Mouse (Mus musculus) neural tube, embryonic 15.5 days (tissue): ENCODE measurements around the gene Eno2. TPM values are rescaled to one million over a fixed set of nuclear protein-coding genes. Genes with fewer than 3 reads are reported as not detected.

Experiments
- ATAC-seq: fragments of 200-750 bp; cut with Nextera tagmentation; 2 replicates; pipeline ENCODE4 v1.8.0; 2017; ENCODE audit warnings: mild to moderate bottlenecking, moderate TSS enrichment, moderate library complexity; ENCODE audit not compliant: low FRiP score
- H3K27ac ChIP-seq: fragments of 300-500 bp; sonication (generic); replicated peaks from 2 replicates; pipeline ENCODE4 v1.5.1; 2015; ENCODE audit warnings: mild to moderate bottlenecking, inconsistent platforms
- H3K27me3 ChIP-seq: fragments of 300-500 bp; sonication (generic); replicated peaks from 2 replicates; pipeline ENCODE4 v1.6.1; 2015; ENCODE audit warnings: inconsistent platforms
- H3K36me3 ChIP-seq: fragments of 300-500 bp; sonication (generic); 2 replicates; pipeline ENCODE4 v1.6.1; 2015; ENCODE audit warnings: inconsistent platforms
- H3K4me1 ChIP-seq: fragments of 300-500 bp; sonication (generic); 2 replicates; pipeline ENCODE4 v1.6.1; 2015; ENCODE audit warnings: inconsistent platforms
- H3K4me2 ChIP-seq: fragments of 300-500 bp; sonication (generic); 2 replicates; pipeline ENCODE4 v1.6.1; 2015; ENCODE audit warnings: inconsistent platforms, mild to moderate bottlenecking, moderate library complexity
- H3K4me3 ChIP-seq: fragments of 300-500 bp; sonication (generic); replicated peaks from 2 replicates; pipeline ENCODE4 v1.5.1; 2015; ENCODE audit warnings: mild to moderate bottlenecking, inconsistent platforms
- H3K9ac ChIP-seq: fragments of 300-500 bp; sonication (generic); replicated peaks from 2 replicates; pipeline ENCODE4 v1.6.1; 2015; ENCODE audit warnings: mild to moderate bottlenecking, inconsistent platforms
- H3K9me3 ChIP-seq: fragments of 300-500 bp; sonication (generic); replicated peaks from 2 replicates; pipeline ENCODE4 v1.6.1; 2016; ENCODE audit warnings: inconsistent platforms
- WGBS: fragments of 180-500 bp; shearing (Covaris S2); methylation state at CpG from one replicate; pipeline ENCODE4 v1.1.7; 2015; ENCODE audit warnings: mixed read lengths; 5-methylcytosine and 5-hydroxymethylcytosine counted together
- polyA plus RNA-seq: library from polyadenylated mRNA; unstranded; fragments of >200 nt; fragmentation: Nextera tagmentation; extraction: Ambion mirVana; gene quantifications from 2 replicates; pipeline ENCODE4 v1.2.1, GENCODE M21; 2015

Eno2 gene
- polyA plus RNA-seq, 1 experiment from 2014 or later, result 226 TPM

DNA sequence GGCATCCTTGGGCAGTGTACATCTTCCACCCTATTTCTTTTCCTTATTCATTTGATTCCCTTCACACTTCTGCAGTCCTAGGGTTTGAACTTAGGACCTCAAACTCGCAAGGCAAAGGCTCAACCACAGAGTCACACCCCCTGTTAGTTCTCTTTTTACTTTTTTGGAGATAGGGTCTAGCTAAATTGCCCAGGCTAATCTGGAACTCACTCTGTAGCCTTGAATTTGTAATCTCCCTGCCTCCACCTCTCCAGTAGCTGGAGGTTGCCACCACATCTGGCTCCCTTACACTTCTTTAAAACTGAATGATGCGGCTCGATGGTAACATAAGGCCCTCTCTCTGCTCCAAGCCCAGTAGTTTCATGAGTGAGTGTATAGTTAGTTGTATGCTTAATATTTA is 35.1 kb downstream of the Eno2 start:
- H3K9me3 ChIP-seq, result no peaks in the 10 kb centered on the region
- no peak overlapping the region for H3K4me2 ChIP-seq
- H3K36me3 ChIP-seq, result no peaks in the 10 kb centered on the region
- 95% methylated on average over 3 of the region's 3 CpGs for WGBS
- H3K4me1 ChIP-seq, result peaks cover 10% of the 10 kb centered on the region
- no peak overlapping the region for H3K4me3 ChIP-seq
- H3K27ac ChIP-seq, result no peak overlapping the region
- no peak overlapping the region for H3K9ac ChIP-seq
- no peaks in the 10 kb centered on the region for H3K27me3 ChIP-seq
- no peak for ATAC-seq

DNA sequence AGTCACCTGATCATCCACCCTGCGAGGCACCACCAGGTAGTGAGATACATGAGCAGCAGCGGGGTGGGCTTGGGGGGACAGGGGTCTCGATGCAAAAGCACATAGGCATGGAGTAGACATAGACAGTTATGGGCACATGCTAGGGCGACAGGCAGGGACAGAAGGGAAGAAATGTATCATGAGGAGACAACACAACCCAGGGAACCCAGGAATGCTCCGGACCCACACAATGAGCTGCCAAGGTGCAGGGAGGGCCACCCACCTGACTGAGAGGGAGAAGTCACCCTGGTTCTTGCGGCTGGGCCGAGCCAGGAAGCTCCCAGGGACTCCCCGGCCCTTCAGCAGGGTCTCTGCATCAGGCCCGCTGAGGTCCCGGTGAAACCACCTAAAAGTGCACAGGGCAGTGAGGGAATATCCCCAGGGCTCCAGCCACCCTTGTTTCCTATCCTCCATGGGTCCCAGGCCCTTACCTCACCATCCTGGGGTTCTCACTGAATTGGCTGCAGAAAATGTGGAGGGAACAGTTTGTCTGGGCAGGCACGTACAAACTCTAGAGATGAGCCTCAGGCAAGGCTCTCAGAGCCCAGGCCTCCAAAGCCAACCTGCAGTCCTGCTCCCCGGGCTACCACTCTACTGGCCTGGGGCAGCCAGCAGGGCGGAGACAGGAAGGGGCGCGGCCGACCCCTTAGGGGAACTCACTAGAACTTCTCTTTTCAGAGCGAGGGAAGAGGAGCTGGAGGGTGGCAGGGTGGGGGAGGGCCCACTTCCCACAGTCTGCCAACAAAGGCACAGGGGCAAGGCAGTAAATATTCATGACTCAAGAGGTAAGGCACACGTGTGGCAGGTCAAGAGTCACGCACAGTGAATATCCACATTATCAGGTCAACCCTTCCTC is 36.8 kb downstream of the Eno2 start:
- H3K36me3 ChIP-seq, result no peaks in the 10 kb centered on the region
- 47% methylated on average over 19 of the region's 19 CpGs for WGBS
- no peak overlapping the region for H3K4me3 ChIP-seq
- ATAC-seq, result no peak
- H3K27ac ChIP-seq, result no peak overlapping the region
- no peak overlapping the region for H3K9ac ChIP-seq
- no peaks in the 10 kb centered on the region for H3K9me3 ChIP-seq
- no peaks in the 10 kb centered on the region for H3K4me1 ChIP-seq
- H3K4me2 ChIP-seq, result no peak overlapping the region
- no peaks in the 10 kb centered on the region for H3K27me3 ChIP-seq

DNA sequence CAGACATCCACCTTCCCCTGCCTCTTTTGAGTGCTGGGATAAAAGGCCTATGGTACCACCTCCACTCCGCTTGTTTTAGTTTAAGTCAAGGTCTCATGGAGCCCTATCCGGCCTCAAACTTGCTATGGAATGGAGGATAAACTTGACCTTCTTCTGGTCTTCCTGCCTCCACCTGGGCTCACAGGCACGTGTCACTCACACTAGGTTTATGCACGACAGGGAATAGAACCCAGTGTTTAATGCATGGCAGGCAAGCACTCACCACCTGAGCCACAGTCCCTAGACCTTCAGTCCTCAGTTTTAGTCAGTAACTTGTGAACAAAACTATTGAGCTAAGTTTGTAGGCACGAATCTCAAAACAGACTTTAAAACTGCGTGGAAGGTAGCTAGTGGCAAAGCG is 38.4 kb downstream of the Eno2 start:
- H3K27ac ChIP-seq, result no peak overlapping the region
- H3K4me2 ChIP-seq, result no peak overlapping the region
- H3K27me3 ChIP-seq, result no peaks in the 10 kb centered on the region
- no peak for ATAC-seq
- H3K9ac ChIP-seq, result no peak overlapping the region
- H3K36me3 ChIP-seq, result no peaks in the 10 kb centered on the region
- no peak overlapping the region for H3K4me3 ChIP-seq
- no peaks in the 10 kb centered on the region for H3K4me1 ChIP-seq
- no peaks in the 10 kb centered on the region for H3K9me3 ChIP-seq
- 88% methylated on average over 7 of the region's 7 CpGs for WGBS

DNA sequence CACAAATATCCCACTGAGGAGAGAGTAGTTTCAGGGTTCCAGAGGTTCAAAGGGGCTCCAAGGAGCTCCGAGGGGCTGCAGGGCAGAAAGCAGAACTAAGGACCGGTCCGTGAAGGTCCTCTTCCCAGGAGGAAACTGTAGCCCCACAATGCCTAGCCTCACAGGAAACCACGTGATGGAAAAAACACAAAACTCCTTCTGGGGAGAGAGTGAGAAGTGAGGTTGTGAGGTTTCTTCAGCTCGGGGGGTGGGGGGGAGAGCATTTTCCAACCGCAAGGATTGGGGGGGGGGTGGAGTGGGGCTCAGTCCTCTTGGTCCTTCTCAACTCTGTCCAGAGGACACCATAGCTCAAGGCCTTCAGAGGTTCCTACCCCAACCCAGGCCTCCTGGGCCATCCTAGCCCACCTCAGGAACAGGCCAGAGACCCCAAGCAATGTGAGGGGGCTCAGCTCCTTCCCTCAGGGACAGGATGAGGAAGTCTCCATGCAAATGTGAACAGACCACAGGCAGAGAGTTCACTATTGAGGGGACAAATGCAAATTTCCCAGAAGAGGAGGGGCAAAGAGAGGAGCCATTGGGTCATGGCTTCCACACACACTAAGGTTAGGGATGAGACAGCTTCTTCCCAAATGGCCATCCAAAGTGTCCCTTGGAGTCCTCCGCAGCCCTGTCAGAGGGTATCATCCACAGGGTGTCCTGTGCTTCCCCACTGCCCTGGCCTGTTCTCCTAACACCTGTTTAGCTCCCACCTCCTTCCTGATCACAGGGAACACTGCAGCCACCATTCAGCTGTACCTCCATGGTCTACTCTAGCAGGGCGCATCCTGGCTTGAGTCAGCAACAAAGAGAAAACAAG is 39.4 kb downstream of the Eno2 start:
- Histone ChIP-seq H3K27ac (no peak overlapping the region), H3K9me3 (no peaks in the 10 kb centered on the region), H3K4me1 (no peaks in the 10 kb centered on the region), H3K4me2 (no peak overlapping the region), H3K4me3 (no peak overlapping the region), H3K27me3 (no peaks in the 10 kb centered on the region), H3K36me3 (no peaks in the 10 kb centered on the region), H3K9ac (no peak overlapping the region)
- ATAC-seq, result no peak
- WGBS, result 87% methylated on average over 8 of the region's 8 CpGs

DNA sequence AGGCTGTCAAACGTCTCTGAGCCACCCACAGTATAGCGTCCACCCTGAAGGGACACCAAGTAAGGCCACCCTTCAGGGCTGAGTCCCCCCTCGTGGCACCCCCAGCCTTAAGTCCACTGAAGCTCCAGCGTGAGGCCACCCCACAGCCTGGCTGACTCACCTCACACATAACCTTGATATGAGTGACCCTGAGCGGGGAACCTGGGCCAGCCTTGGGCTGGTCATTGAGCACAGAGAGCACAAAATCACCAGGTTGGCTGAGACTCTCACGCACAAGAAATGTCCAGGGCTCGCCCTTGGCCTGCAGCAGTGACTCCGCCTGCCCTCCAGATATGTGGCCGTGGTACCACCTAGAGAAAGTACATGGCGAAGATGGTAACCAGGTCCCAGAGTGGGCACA is 40.9 kb downstream of the Eno2 start:
- no peak for ATAC-seq
- Histone ChIP-seq H3K27ac (no peak overlapping the region), H3K4me3 (no peak overlapping the region), H3K4me1 (no peaks in the 10 kb centered on the region), H3K9ac (no peak overlapping the region), H3K27me3 (no peaks in the 10 kb centered on the region), H3K9me3 (no peaks in the 10 kb centered on the region), H3K36me3 (no peaks in the 10 kb centered on the region), H3K4me2 (no peak overlapping the region)
- 89% methylated on average over 10 of the region's 10 CpGs for WGBS

DNA sequence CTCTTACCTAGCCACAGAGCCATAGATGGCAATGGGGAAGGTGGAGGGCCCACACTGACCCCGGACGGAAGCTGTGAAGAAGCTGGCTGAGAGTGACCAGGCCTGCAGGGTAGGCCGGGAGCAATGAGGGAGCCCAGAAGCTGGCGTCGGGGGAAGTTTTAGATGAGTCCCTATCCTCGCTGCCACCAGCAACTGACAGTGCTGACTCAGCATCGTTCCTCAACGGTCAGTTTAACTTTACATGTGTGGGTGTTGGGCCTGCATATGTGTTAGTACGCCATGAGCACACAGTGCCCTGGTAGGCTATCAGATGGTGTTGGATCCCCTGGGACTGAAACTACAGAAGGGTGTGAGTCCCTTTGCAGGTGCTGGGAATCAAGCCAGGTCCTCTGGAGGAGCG is 45.0 kb downstream of the Eno2 start:
- Histone ChIP-seq H3K9me3 (no peaks in the 10 kb centered on the region), H3K27ac (no peak overlapping the region), H3K4me2 (no peak overlapping the region), H3K4me1 (no peaks in the 10 kb centered on the region), H3K36me3 (no peaks in the 10 kb centered on the region), H3K4me3 (no peak overlapping the region), H3K9ac (no peak overlapping the region), H3K27me3 (no peaks in the 10 kb centered on the region)
- WGBS, result 89% methylated on average over 10 of the region's 10 CpGs
- no peak for ATAC-seq

DNA sequence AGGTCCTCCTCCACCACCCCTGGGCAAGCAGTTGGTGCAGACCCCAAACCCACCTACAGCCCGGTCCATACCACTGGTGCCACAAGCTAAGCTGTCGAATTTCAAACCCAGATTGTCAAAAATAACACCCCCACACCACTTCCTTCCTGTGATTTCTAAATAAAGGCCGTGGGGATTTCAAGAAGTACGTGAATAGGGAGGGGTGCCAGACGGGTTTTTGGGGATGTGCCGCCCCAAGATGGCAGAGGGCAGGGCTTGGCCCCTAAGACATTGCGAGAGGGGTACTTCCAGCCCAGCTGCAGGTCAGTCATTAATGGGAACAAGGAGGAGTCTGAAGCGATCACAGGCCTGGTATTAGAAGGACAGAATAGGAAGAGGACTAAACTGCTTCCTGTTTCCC is 45.9 kb downstream of the Eno2 start:
- 81% methylated on average over 8 of the region's 8 CpGs for WGBS

DNA sequence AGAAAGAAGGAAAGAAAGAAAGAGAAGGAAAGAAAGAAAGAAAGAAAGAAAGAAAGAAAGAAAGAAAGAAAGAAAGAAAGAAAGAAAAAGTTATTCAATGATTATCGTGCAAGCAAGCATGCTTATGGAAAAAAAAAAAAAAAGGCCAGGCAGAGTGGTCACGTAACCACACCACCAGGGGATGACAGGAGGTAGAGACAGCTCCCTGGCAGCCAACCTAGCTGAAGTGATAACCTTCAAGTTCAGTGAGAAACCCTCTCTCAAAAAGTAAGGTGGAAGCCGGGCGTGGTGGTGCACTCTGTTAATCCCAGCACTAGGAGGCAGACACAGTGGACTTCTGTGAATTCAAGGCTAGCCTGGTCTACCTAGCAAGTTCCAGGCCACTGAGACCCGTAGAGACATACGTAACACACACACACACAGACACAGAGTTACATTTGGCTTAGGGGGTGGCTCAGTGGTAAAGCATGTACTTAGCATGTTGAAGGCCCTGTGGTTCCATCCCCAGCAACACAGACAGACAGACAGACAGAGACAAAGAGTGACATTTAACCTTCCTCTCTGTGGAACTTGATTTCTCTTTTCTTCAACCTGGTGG is 46.5 kb downstream of the Eno2 start:
- Histone ChIP-seq H3K27me3 (no peaks in the 10 kb centered on the region), H3K9me3 (no peaks in the 10 kb centered on the region), H3K27ac (no peak overlapping the region), H3K4me2 (no peak overlapping the region), H3K36me3 (no peaks in the 10 kb centered on the region), H3K4me3 (no peak overlapping the region), H3K4me1 (no peaks in the 10 kb centered on the region), H3K9ac (no peak overlapping the region)
- 86% methylated on average over 6 of the region's 6 CpGs for WGBS
- ATAC-seq, result no peak

More for the DNA sequence above, 45.9 kb downstream of the Eno2 start:
- Histone ChIP-seq H3K36me3 (no peaks in the 10 kb centered on the region), H3K4me1 (no peaks in the 10 kb centered on the region), H3K9me3 (no peaks in the 10 kb centered on the region), H3K27me3 (no peaks in the 10 kb centered on the region), H3K4me3 (no peak overlapping the region), H3K27ac (no peak overlapping the region), H3K4me2 (no peak overlapping the region), H3K9ac (no peak overlapping the region)
- no peak for ATAC-seq

DNA sequence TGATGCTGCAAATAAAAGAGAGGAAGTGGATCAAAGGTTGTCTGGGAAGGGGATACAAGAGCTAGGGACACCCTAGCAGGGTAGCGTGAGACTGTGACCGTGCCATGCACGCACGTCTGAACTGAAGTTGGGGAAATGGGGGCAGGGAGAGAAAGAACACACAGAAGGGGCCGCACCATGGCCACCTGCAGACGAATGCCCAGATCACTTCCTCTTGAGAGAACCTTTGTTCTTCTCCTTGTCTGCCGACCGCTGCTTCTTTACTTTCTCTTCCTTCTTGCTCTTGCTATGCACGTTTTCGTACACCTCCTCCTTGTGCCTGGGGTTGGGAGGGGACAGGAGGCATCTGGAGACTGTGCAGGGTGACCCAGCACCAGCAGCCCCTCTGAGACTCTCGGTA is 48.6 kb downstream of the Eno2 start:
- H3K27me3 ChIP-seq, result no peaks in the 10 kb centered on the region
- no peak overlapping the region for H3K9ac ChIP-seq
- peaks cover 15% of the 10 kb centered on the region for H3K36me3 ChIP-seq
- 70% methylated on average over 11 of the region's 11 CpGs for WGBS
- no peaks in the 10 kb centered on the region for H3K4me1 ChIP-seq
- no peak overlapping the region for H3K27ac ChIP-seq
- no peak overlapping the region for H3K4me3 ChIP-seq
- no peaks in the 10 kb centered on the region for H3K9me3 ChIP-seq
- no peak for ATAC-seq
- H3K4me2 ChIP-seq, result no peak overlapping the region

DNA sequence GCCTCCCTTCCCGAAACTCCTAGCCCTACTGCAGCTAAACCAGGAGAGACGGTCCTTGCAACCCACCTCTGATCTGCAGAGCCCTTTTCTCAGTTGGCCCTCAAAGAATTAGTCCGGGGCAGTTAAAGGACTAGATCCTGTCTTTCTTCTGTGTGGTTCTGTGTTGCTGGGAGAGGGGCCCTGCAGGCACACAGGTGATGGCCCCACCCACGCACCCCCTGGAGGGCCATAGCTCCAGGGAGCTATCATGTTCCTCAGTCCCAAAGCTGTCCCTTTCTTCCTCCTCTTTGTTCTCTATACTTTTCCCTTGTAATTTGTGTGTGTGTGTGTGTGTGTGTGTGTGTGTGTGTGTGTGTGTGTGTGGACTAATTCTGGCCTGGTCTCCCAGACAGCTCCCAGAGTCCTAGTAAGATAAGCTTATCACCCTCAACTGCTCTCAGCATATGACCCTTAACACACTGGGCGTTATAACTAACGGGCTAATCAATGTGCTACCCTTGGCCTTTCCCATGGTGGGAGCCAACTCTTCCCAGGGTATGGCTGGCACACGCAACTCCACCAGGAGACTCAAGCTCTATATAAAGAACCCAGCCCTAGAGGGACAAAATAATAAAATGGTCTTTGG is 50.0 kb downstream of the Eno2 start:
- no peak overlapping the region for H3K4me3 ChIP-seq
- H3K4me1 ChIP-seq, result peaks cover 5% of the 10 kb centered on the region
- H3K9ac ChIP-seq, result no peak overlapping the region
- WGBS, result 82% methylated on average over 7 of the region's 7 CpGs
- peaks cover 29% of the 10 kb centered on the region for H3K36me3 ChIP-seq
- no peaks in the 10 kb centered on the region for H3K9me3 ChIP-seq
- no peak overlapping the region for H3K4me2 ChIP-seq
- H3K27me3 ChIP-seq, result no peaks in the 10 kb centered on the region
- no peak for ATAC-seq
- H3K27ac ChIP-seq, result no peak overlapping the region

DNA sequence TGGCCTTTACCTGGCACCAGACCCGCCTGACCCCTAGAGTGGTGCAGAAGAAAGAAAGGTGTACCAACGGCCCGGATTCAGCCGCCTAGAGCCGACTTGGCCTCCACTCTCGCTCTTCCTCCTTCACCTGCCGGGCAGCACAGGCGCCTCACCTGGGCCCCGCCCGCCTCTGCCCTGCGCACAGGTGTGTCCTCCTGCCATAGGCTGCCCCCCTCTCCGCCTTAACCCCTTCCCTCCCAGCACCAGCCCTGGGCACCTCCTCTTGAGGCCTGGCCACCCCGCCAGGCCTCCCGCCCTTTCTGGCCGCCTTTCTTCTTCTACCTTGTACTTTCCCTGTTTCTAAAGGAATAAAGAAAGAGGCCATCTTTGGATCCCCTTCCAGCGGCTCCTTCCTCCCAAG is 50.8 kb downstream of the Eno2 start:
- 67% methylated on average over 16 of the region's 16 CpGs for WGBS
- H3K9ac ChIP-seq, result no peak overlapping the region

More for the DNA sequence above, 50.8 kb downstream of the Eno2 start:
- Histone ChIP-seq H3K4me3 (no peak overlapping the region), H3K4me2 (no peak overlapping the region), H3K36me3 (peaks cover 35% of the 10 kb centered on the region), H3K27me3 (no peaks in the 10 kb centered on the region), H3K27ac (no peak overlapping the region), H3K9me3 (no peaks in the 10 kb centered on the region), H3K4me1 (peaks cover 12% of the 10 kb centered on the region)
- no peak for ATAC-seq
